Mouse (Mus musculus): ENCODE data around the gene Chrm3. TPM values are rescaled to one million over a fixed set of nuclear protein-coding genes. Genes with fewer than 3 reads are reported as not detected.

Chrm3 gene
- total and polyA plus RNA-seq, 2 experiments from 2014 or later: 2.8 to 14.8 TPM

GRCm38 (mm10) chr13:9930606-9931005, 430.0 kb downstream of the Chrm3 start:
- ATAC-seq (no peak), DNase-seq (no peak)
- Histone ChIP-seq H3K9me3 (ENCODE audit: low read length) (no peaks in the 10 kb centered on the region), H3K9ac (no peak overlapping the region), H3K27me3 (ENCODE audit: insufficient read depth, low read length) (no peaks in the 10 kb centered on the region), H3K4me3 (ENCODE audit: low read depth, low read length) (no peak overlapping the region), H3K4me2 (ENCODE audit: low read depth) (no peak overlapping the region), H3K27ac (ENCODE audit: low read depth, low read length) (no peak overlapping the region), H3K36me3 (ENCODE audit: insufficient read depth) (no peaks in the 10 kb centered on the region), H3K4me1 (ENCODE audit: insufficient read depth) (no peaks in the 10 kb centered on the region)
- no peak for TF ChIP-seq CTCF (IDR thresholded peaks at IDR 0.05; ENCODE audit: low read depth)
- WGBS: 77% methylated on average over 1 of the region's 1 CpGs

GRCm38 (mm10) chr13:9929978-9930377, 430.7 kb downstream of the Chrm3 start:
- peak; percentile 79 for DNase-seq
- H3K36me3 ChIP-seq (ENCODE audit: insufficient read depth): no peaks in the 10 kb centered on the region
- no peaks in the 10 kb centered on the region for H3K4me1 ChIP-seq (ENCODE audit: insufficient read depth)
- H3K9me3 ChIP-seq (ENCODE audit: low read length): no peaks in the 10 kb centered on the region
- H3K27me3 ChIP-seq (ENCODE audit: insufficient read depth, low read length): no peaks in the 10 kb centered on the region
- no peak overlapping the region for H3K4me2 ChIP-seq (ENCODE audit: low read depth)
- WGBS: 16% methylated on average over 2 of the region's 2 CpGs
- no peak overlapping the region for H3K4me3 ChIP-seq (ENCODE audit: low read depth, low read length)
- H3K27ac ChIP-seq (ENCODE audit: low read depth, low read length): no peak overlapping the region
- H3K9ac ChIP-seq: no peak overlapping the region
- TF ChIP-seq CTCF (IDR thresholded peaks at IDR 0.05; ENCODE audit: low read depth): no peak
- ATAC-seq: peak; percentile 92

- DNase-seq: no peak
- no peaks in the 10 kb centered on the region for H3K36me3 ChIP-seq (ENCODE audit: insufficient read depth)
- H3K4me2 ChIP-seq (ENCODE audit: low read depth): no peak overlapping the region
- TF ChIP-seq CTCF (IDR thresholded peaks at IDR 0.05; ENCODE audit: low read depth): no peak
- no peaks in the 10 kb centered on the region for H3K27me3 ChIP-seq (ENCODE audit: insufficient read depth, low read length)
- no peak overlapping the region for H3K27ac ChIP-seq (ENCODE audit: low read depth, low read length)
- 97% methylated on average over 1 of the region's 1 CpGs for WGBS
- no peak for ATAC-seq
- no peaks in the 10 kb centered on the region for H3K9me3 ChIP-seq (ENCODE audit: low read length)
- no peaks in the 10 kb centered on the region for H3K4me1 ChIP-seq (ENCODE audit: insufficient read depth)
- H3K4me3 ChIP-seq (ENCODE audit: low read depth, low read length): no peak overlapping the region
- H3K9ac ChIP-seq: no peak overlapping the region
Observed at GRCm38 (mm10) chr13:9921150-9921549, 439.5 kb downstream of the Chrm3 start.

GRCm38 (mm10) chr13:9912697-9913096, 447.9 kb downstream of the Chrm3 start:
- H3K9ac ChIP-seq: no peak overlapping the region

GRCm38 (mm10) chr13:9908707-9909106, 451.9 kb downstream of the Chrm3 start:
- 95% methylated on average over 2 of the region's 2 CpGs for WGBS
- no peak for TF ChIP-seq CTCF (IDR thresholded peaks at IDR 0.05; ENCODE audit: low read depth)
- H3K27me3 ChIP-seq (ENCODE audit: insufficient read depth, low read length): no peaks in the 10 kb centered on the region
- H3K27ac ChIP-seq (ENCODE audit: low read depth, low read length): no peak overlapping the region
- no peaks in the 10 kb centered on the region for H3K9me3 ChIP-seq (ENCODE audit: low read length)
- ATAC-seq (no peak), DNase-seq (no peak)
- H3K9ac ChIP-seq: no peak overlapping the region
- no peaks in the 10 kb centered on the region for H3K4me1 ChIP-seq (ENCODE audit: insufficient read depth)
- no peak overlapping the region for H3K4me3 ChIP-seq (ENCODE audit: low read depth, low read length)
- no peak overlapping the region for H3K4me2 ChIP-seq (ENCODE audit: low read depth)
- H3K36me3 ChIP-seq (ENCODE audit: insufficient read depth): no peaks in the 10 kb centered on the region

More at GRCm38 (mm10) chr13:9912697-9913096, 447.9 kb downstream of the Chrm3 start:
- WGBS: 93% methylated on average over 4 of the region's 4 CpGs
- ATAC-seq (no peak), DNase-seq (no peak)
- no peaks in the 10 kb centered on the region for H3K27me3 ChIP-seq (ENCODE audit: insufficient read depth, low read length)
- H3K36me3 ChIP-seq (ENCODE audit: insufficient read depth): no peaks in the 10 kb centered on the region
- no peak for TF ChIP-seq CTCF (IDR thresholded peaks at IDR 0.05; ENCODE audit: low read depth)
- no peaks in the 10 kb centered on the region for H3K4me1 ChIP-seq (ENCODE audit: insufficient read depth)
- H3K4me3 ChIP-seq (ENCODE audit: low read depth, low read length): no peak overlapping the region
- no peaks in the 10 kb centered on the region for H3K9me3 ChIP-seq (ENCODE audit: low read length)
- H3K4me2 ChIP-seq (ENCODE audit: low read depth): no peak overlapping the region
- no peak overlapping the region for H3K27ac ChIP-seq (ENCODE audit: low read depth, low read length)

GRCm38 (mm10) chr13:9907202-9907601, 453.4 kb downstream of the Chrm3 start:
- H3K9ac ChIP-seq: no peak overlapping the region
- no peak overlapping the region for H3K4me3 ChIP-seq (ENCODE audit: low read depth, low read length)
- 80% methylated on average over 3 of the region's 3 CpGs for WGBS
- H3K4me2 ChIP-seq (ENCODE audit: low read depth): no peak overlapping the region
- DNase-seq (no peak), ATAC-seq (no peak)
- H3K9me3 ChIP-seq (ENCODE audit: low read length): no peaks in the 10 kb centered on the region
- H3K27me3 ChIP-seq (ENCODE audit: insufficient read depth, low read length): no peaks in the 10 kb centered on the region
- H3K4me1 ChIP-seq (ENCODE audit: insufficient read depth): no peaks in the 10 kb centered on the region
- no peaks in the 10 kb centered on the region for H3K36me3 ChIP-seq (ENCODE audit: insufficient read depth)
- no peak for TF ChIP-seq CTCF (IDR thresholded peaks at IDR 0.05; ENCODE audit: low read depth)
- no peak overlapping the region for H3K27ac ChIP-seq (ENCODE audit: low read depth, low read length)

GRCm38 (mm10) chr13:9904455-9904854, 456.2 kb downstream of the Chrm3 start:
- DNase-seq (peak; percentile 11), ATAC-seq (peak; percentile 62)
- no peaks in the 10 kb centered on the region for H3K9me3 ChIP-seq (ENCODE audit: low read length)
- no peaks in the 10 kb centered on the region for H3K4me1 ChIP-seq (ENCODE audit: insufficient read depth)
- H3K4me2 ChIP-seq (ENCODE audit: low read depth): no peak overlapping the region
- no peak overlapping the region for H3K4me3 ChIP-seq (ENCODE audit: low read depth, low read length)
- TF ChIP-seq CTCF (IDR thresholded peaks at IDR 0.05; ENCODE audit: low read depth): no peak
- H3K9ac ChIP-seq: no peak overlapping the region
- H3K27me3 ChIP-seq (ENCODE audit: insufficient read depth, low read length): no peaks in the 10 kb centered on the region
- no peaks in the 10 kb centered on the region for H3K36me3 ChIP-seq (ENCODE audit: insufficient read depth)
- H3K27ac ChIP-seq (ENCODE audit: low read depth, low read length): no peak overlapping the region
